Mouse (Mus musculus): ENCODE data around the gene Psma5. TPM values are rescaled to one million over a fixed set of nuclear protein-coding genes. Genes with fewer than 3 reads are reported as not detected.

Psma5 gene
- polyA plus RNA-seq, 1 experiment from 2014 or later, result 254 TPM

GRCm38 (mm10) chr3:108296220-108297049 lies 39.7 kb downstream of the Psma5 start:
- DNase-seq (ENCODE audit: low spot score), result peak; percentile 65
- no peak for TF ChIP-seq CTCF (IDR thresholded peaks at IDR 0.05; ENCODE audit: low read depth)
- Histone ChIP-seq H3K36me3 (ENCODE audit: insufficient read depth, low read length) (no peaks in the 10 kb centered on the region), H3K4me3 (replicated peaks; ENCODE audit: low read depth, low read length) (no peak overlapping the region), H3K4me1 (replicated peaks; ENCODE audit: insufficient read depth, low read length) (peaks cover 19% of the 10 kb centered on the region), H3K27me3 (ENCODE audit: insufficient read depth, low read length) (no peaks in the 10 kb centered on the region), H3K27ac (peak overlapping the region; percentile 65), H3K9me3 (replicated peaks; ENCODE audit: low read length) (no peaks in the 10 kb centered on the region), H3K9ac (ENCODE audit: low read depth, low read length) (0 out of 2 replicates have a peak overlapping the region, but pooled peaks have one; percentile 27), H3K4me2 (ENCODE audit: low read length) (peak overlapping the region; percentile 23; the same call in 1 of the 2 replicates)
- 14% methylated on average over 14 of the region's 14 CpGs for WGBS
- ATAC-seq (replicated peaks; ENCODE audit: low FRiP score, low read depth), result peak; percentile 22; the same call in 1 of the 2 replicates

GRCm38 (mm10) chr3:108297050-108297419 lies 40.3 kb downstream of the Psma5 start:
- H3K27me3 ChIP-seq (ENCODE audit: insufficient read depth, low read length), result no peaks in the 10 kb centered on the region
- peaks cover 19% of the 10 kb centered on the region for H3K4me1 ChIP-seq (replicated peaks; ENCODE audit: insufficient read depth, low read length)
- 72% methylated on average over 7 of the region's 7 CpGs for WGBS
- TF ChIP-seq CTCF (IDR thresholded peaks at IDR 0.05; ENCODE audit: low read depth), result no peak
- no peak overlapping the region for H3K4me3 ChIP-seq (replicated peaks; ENCODE audit: low read depth, low read length)
- H3K36me3 ChIP-seq (ENCODE audit: insufficient read depth, low read length), result no peaks in the 10 kb centered on the region
- no peaks in the 10 kb centered on the region for H3K9me3 ChIP-seq (replicated peaks; ENCODE audit: low read length)
- ATAC-seq (replicated peaks; ENCODE audit: low FRiP score, low read depth) (no peak), DNase-seq (ENCODE audit: low spot score) (no peak)
- H3K4me2 ChIP-seq (ENCODE audit: low read length), result peak overlapping the region; percentile 23; the same call in 1 of the 2 replicates
- H3K27ac ChIP-seq, result peak overlapping the region; percentile 65
- H3K9ac ChIP-seq (ENCODE audit: low read depth, low read length), result 0 out of 2 replicates have a peak overlapping the region, but pooled peaks have one; percentile 27

- H3K4me3 ChIP-seq (replicated peaks; ENCODE audit: low read depth, low read length), result no peak overlapping the region
- H3K27ac ChIP-seq, result no peak overlapping the region
- H3K27me3 ChIP-seq (ENCODE audit: insufficient read depth, low read length), result no peaks in the 10 kb centered on the region
- H3K36me3 ChIP-seq (ENCODE audit: insufficient read depth, low read length), result no peaks in the 10 kb centered on the region
- H3K9me3 ChIP-seq (replicated peaks; ENCODE audit: low read length), result no peaks in the 10 kb centered on the region
- TF ChIP-seq CTCF (IDR thresholded peaks at IDR 0.05; ENCODE audit: low read depth), result no peak
- ATAC-seq (replicated peaks; ENCODE audit: low FRiP score, low read depth) (no peak), DNase-seq (ENCODE audit: low spot score) (no peak)
- H3K4me1 ChIP-seq (replicated peaks; ENCODE audit: insufficient read depth, low read length), result peaks cover 19% of the 10 kb centered on the region
- H3K9ac ChIP-seq (ENCODE audit: low read depth, low read length), result no peak overlapping the region
- no peak overlapping the region for H3K4me2 ChIP-seq (ENCODE audit: low read length)
- WGBS, result 60% methylated on average over 7 of the region's 7 CpGs
Measured at GRCm38 (mm10) chr3:108297603-108298553, 41.2 kb downstream of the Psma5 start.

GRCm38 (mm10) chr3:108300455-108301030 lies 43.8 kb downstream of the Psma5 start:
- Histone ChIP-seq H3K27ac (no peak overlapping the region), H3K27me3 (ENCODE audit: insufficient read depth, low read length) (no peaks in the 10 kb centered on the region), H3K36me3 (ENCODE audit: insufficient read depth, low read length) (no peaks in the 10 kb centered on the region), H3K4me1 (replicated peaks; ENCODE audit: insufficient read depth, low read length) (peaks cover 14% of the 10 kb centered on the region), H3K9ac (ENCODE audit: low read depth, low read length) (no peak overlapping the region), H3K4me2 (ENCODE audit: low read length) (no peak overlapping the region), H3K4me3 (replicated peaks; ENCODE audit: low read depth, low read length) (no peak overlapping the region), H3K9me3 (replicated peaks; ENCODE audit: low read length) (no peaks in the 10 kb centered on the region)
- 55% methylated on average over 6 of the region's 6 CpGs for WGBS
- no peak for TF ChIP-seq CTCF (IDR thresholded peaks at IDR 0.05; ENCODE audit: low read depth)
- ATAC-seq (replicated peaks; ENCODE audit: low FRiP score, low read depth) (no peak), DNase-seq (ENCODE audit: low spot score) (no peak)

- WGBS, result 96% methylated on average over 8 of the region's 8 CpGs
- no peak for DNase-seq (ENCODE audit: low spot score)
- ATAC-seq (replicated peaks; ENCODE audit: low FRiP score, low read depth), result no peak
- Histone ChIP-seq H3K27me3 (ENCODE audit: insufficient read depth, low read length) (no peaks in the 10 kb centered on the region), H3K36me3 (ENCODE audit: insufficient read depth, low read length) (no peaks in the 10 kb centered on the region), H3K9me3 (replicated peaks; ENCODE audit: low read length) (no peaks in the 10 kb centered on the region), H3K4me2 (ENCODE audit: low read length) (no peak overlapping the region), H3K27ac (no peak overlapping the region), H3K9ac (ENCODE audit: low read depth, low read length) (no peak overlapping the region), H3K4me3 (replicated peaks; ENCODE audit: low read depth, low read length) (no peak overlapping the region), H3K4me1 (replicated peaks; ENCODE audit: insufficient read depth, low read length) (peaks cover 4% of the 10 kb centered on the region; the same call in 1 of the 2 replicates)
- no peak for TF ChIP-seq CTCF (IDR thresholded peaks at IDR 0.05; ENCODE audit: low read depth)
Measured at GRCm38 (mm10) chr3:108303683-108304082, 47.0 kb downstream of the Psma5 start.

GRCm38 (mm10) chr3:108304747-108305146 lies 48.0 kb downstream of the Psma5 start:
- TF ChIP-seq CTCF (IDR thresholded peaks at IDR 0.05; ENCODE audit: low read depth), result no peak
- no peak for DNase-seq (ENCODE audit: low spot score)
- no peaks in the 10 kb centered on the region for H3K36me3 ChIP-seq (ENCODE audit: insufficient read depth, low read length)

More at GRCm38 (mm10) chr3:108304747-108305146, 48.0 kb downstream of the Psma5 start:
- Histone ChIP-seq H3K27me3 (ENCODE audit: insufficient read depth, low read length) (no peaks in the 10 kb centered on the region), H3K4me2 (ENCODE audit: low read length) (no peak overlapping the region), H3K4me1 (replicated peaks; ENCODE audit: insufficient read depth, low read length) (peaks cover 4% of the 10 kb centered on the region; the same call in 1 of the 2 replicates), H3K4me3 (replicated peaks; ENCODE audit: low read depth, low read length) (no peak overlapping the region), H3K27ac (no peak overlapping the region), H3K9me3 (replicated peaks; ENCODE audit: low read length) (no peaks in the 10 kb centered on the region), H3K9ac (ENCODE audit: low read depth, low read length) (no peak overlapping the region)
- no peak for ATAC-seq (replicated peaks; ENCODE audit: low FRiP score, low read depth)
- 70% methylated on average over 4 of the region's 4 CpGs for WGBS

Data from kidney, postnatal 0 days (tissue).